Mouse (Mus musculus) ES-E14 (cell line): ENCODE data around the gene Olfr658.

Experiments
- CHD2 ChIP-seq: IDR thresholded peaks from 2 replicates; pipeline ENCODE4 v1.6.1; 2014; ENCODE audit warnings: mild to moderate bottlenecking, low read depth, low read length, inconsistent platforms
- HCFC1 ChIP-seq: IDR thresholded peaks from 2 replicates; pipeline ENCODE4 v1.6.1; 2012; ENCODE audit warnings: low read length, inconsistent platforms, borderline replicate concordance; ENCODE audit not compliant: insufficient read depth
- MAFK ChIP-seq: IDR thresholded peaks from 2 replicates; pipeline ENCODE4 v1.6.1; 2014; ENCODE audit warnings: mild to moderate bottlenecking, low read depth, low read length, inconsistent platforms; ENCODE audit not compliant: insufficient read depth
- ZNF384 ChIP-seq: IDR thresholded peaks from 2 replicates; pipeline ENCODE4 v1.6.1; 2012; ENCODE audit warnings: low read depth, low read length, inconsistent platforms

- TF ChIP-seq ZNF384: no peak
- TF ChIP-seq HCFC1: no peak
- TF ChIP-seq MAFK: no peak
- TF ChIP-seq CHD2: no peak
These were observed 45.4 kb downstream of the Olfr658 start, which contains the start of gene Olfr655 for GRCm38 (mm10) chr7:104601679-104602078.
